Mouse (Mus musculus) embryo, embryonic 11 days (tissue): Measurements from ENCODE around the gene Tnrc6b.

Source experiments
- DNase-seq: peaks from one replicate; pipeline ENCODE4 v3.0.0-alpha.2; 2015

Tnrc6b gene

GRCm38 (mm10) chr15:80741836-80742235 lies 30.7 kb downstream of the Tnrc6b start:
- no peak for DNase-seq

DNA sequence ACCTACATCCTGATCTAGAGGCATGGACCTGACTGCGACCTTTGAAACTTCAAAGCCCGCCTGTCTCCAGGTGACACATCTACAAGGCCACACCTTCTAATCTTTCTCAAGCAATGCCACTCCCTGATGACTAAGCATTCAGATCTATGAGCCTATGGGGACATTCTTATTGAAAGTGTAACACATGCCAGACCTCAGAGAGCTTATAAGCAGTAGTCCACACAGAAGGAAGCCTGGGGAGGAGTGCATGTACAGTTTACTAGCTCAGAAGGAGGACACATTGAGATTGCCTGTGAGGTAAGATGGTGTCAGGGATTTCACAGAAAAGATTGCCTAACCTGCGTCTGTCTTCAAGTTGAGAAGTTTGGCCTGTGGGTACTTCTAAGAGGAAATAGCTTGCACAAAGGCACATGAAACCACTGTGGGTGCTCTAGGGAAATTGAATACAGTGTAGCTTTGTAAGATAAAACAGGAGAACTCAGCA lies 31.9 kb downstream of the Tnrc6b start:
- DNase-seq, result no peak

- no peak for DNase-seq
Observed at GRCm38 (mm10) chr15:80743606-80744005, 32.5 kb downstream of the Tnrc6b start.

DNA sequence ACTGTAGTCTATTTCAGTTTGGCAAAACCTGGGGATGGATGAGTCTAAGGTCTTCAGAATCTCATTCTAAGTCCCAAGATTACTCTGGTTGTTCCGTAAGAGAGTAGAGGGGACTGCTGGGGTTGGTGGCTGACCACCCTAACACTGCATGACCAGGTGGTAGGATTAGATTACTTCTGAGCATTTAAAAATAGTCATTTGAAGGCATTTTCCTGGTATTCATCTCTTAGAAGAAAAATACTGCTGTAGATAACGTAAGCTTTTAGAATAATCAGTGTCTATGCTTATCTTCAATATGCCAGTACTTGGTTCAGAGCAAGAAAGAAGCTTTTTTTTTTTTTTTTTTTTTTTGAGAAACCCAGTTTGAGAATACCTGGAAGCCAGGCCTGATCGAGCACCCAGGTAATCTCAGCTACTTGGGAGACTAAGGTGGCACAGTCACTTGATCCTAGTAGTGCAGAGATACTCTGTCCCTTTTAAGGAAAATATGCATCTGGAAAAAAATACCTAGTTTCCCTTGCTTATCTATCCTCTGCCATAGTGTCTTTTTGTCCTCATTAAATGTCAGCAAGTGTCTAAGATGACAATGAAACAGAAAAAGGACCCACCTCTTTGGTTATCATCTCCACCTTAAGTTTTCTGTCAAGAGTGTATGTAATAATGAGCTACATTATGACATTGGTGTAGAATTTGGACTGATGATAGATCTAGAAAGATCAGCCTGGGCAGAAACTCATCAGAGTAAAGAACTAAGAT lies 33.7 kb downstream of the Tnrc6b start:
- no peak for DNase-seq

DNA sequence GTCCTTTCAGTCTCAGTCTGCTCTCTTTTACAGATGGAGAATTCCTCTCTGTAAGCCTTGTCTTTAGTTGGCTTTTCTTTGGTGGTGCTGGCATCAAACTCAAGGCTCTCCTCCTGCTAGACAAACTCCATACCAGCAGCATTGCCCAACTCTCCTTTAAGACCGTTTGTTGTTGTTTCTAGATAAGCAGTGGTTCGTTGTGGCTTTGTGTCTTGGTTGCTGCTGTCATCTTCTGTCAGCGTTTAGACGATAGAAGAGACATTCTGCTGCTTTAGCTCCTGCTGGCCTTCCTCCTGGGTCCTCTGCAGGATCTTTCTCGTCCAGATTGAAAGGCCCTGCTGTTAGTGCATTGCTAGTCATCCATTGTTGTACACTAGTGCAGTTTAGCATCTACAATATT lies 37.9 kb downstream of the Tnrc6b start:
- no peak for DNase-seq

DNA sequence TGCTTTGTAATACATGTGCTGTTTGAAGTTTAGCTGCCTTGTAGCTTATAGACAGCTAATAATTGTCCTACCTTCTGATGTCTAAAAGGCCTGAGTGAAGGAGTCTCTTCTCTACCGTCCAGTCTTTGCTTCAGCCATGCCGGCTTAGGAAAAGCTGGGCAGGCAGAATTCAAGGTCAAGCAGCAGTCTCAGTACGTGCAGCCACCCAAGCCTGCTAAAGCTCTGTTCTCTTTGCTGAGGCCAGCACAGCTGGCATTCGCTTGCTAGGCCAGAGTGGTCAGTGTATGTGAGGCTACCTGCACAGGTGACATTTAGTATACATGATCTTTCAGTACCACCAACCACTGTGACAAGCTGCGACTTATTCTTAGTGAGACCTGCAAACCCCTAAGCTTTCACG lies 42.2 kb downstream of the Tnrc6b start:
- DNase-seq, result no peak

DNA sequence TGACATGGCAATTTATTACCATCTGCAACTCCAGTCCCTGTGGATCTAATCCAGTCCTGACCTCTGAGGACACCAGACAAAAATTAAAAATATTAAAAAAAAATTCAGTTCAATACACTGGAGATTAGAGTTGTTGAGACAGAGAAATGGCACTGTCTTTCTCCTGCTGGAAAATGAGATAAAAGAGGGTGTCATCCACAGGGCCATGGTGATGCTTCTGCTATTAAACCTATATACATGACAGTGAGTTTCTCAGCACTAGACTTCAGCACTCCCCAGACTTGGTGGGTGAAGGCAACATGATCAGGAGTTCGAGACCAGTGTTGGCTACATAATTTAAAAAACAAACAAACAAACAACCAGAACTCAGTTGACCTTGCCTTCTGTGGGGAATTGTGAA lies 43.0 kb downstream of the Tnrc6b start:
- no peak for DNase-seq

DNA sequence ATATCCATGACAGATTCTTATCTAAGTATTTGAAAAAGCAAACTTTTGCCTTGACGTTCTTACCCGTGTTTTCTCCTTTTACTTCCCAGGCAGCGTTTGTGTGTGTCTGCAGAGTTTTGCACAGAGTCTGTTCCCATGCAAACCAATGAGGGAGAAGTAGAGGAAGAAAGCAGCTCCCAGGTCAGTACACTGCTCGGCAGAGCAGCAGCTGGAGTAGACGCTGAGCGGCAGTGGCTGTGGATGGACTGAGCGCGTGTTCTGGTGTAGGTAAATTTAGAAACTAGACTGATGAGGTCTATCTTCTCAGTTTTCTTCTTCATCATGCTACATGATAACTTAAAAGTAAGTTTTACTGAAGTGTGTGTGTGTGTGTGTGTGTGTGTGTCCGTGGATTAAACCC lies 48.3 kb downstream of the Tnrc6b start:
- no peak for DNase-seq

DNA sequence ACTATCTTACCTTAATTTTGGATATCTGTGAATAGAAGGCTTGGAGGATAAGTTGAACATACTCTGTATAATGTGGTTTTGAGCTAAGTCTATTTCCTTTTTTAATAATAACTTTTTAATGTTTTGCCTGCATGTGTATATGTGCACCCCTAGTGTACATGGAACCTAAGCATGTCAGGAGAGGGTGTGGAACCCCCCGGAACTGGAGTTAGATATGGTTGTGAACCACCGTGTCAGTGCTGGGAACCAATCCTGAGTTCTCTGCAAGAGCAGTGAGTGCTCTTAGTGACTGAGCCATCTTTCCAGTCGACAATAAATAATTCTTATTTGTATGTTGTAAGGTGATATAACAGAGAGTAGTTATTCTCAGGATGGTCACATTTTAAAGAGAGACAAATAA lies 49.4 kb downstream of the Tnrc6b start:
- no peak for DNase-seq

- no peak for DNase-seq
Observed at GRCm38 (mm10) chr15:80760935-80761334, 49.8 kb downstream of the Tnrc6b start.

DNA sequence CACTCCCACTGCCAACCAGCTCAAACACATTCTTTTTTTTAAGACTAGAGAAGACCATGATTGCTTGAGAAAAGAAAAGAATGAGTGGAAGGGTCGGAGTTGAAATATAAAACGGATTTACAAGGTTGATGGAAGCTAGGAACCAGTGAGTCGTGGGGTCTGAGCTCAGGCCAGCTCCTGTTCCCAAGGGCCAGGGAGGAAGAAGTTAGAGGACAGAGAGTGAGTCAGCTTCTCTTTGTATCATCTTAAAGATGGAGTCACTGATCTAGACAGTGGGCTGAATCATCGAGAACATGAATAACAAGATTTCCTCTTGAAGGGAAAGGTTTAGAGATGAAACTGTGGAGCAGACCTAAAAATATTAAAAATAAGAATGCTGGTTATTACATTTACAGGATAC lies 51.5 kb downstream of the Tnrc6b start:
- DNase-seq, result no peak

DNA sequence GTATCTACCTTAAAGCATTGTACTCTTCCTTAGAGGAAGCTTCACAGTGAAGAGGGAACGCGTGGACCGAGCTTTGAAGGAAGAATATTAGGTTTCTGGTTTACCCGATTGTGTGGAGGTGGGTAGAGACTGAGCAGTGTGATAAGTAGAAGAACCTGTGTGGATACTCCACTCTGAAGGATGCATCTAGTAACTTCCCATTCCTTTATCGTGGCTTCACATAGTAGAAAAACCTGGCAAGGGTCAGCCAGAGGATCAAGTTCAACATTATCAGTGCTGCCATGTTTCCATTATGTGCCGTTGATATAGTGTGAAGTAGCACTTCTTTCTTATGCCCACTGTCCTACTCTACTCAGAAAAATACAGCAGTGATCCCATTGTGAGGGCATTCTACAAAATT lies 53.6 kb downstream of the Tnrc6b start:
- DNase-seq, result no peak

- DNase-seq, result no peak
Observed at GRCm38 (mm10) chr15:80765381-80765780, 54.3 kb downstream of the Tnrc6b start.

- no peak for DNase-seq
Observed at GRCm38 (mm10) chr15:80768216-80768615, 57.1 kb downstream of the Tnrc6b start.

DNA sequence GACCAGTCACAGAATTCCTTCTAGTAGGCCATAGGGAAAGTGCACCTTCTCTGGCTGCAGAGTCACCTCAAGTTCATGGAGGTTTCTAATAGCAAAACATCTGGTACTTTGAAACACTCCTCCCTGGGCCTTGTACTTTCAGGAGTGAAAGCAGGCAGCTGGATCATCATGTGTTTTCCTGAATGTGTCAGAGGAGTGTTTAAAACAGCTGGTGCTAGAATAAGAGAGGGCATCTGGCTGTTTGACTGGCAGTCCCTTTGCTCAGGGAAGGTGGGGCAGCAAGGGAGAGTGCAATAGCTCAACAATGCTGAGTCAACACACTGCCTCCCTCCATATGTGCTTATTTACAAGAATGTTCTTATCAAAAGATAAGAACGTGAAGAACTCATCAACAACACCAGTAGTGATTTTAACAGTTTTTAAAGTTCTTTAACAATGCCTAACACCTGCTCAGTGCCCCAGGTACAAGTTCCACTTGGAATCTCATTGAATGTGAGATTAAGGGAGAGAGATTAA lies 60.9 kb downstream of the Tnrc6b start:
- DNase-seq, result peak; percentile 13

- DNase-seq, result no peak
Observed at GRCm38 (mm10) chr15:80774666-80775065, 63.6 kb downstream of the Tnrc6b start.

GRCm38 (mm10) chr15:80779006-80779405 lies 67.9 kb downstream of the Tnrc6b start:
- no peak for DNase-seq

- no peak for DNase-seq
Observed at GRCm38 (mm10) chr15:80780154-80780751, 69.1 kb downstream of the Tnrc6b start.

- DNase-seq, result no peak
Observed at GRCm38 (mm10) chr15:80781218-80781806, 70.2 kb downstream of the Tnrc6b start.

GRCm38 (mm10) chr15:80784553-80784971 lies 73.4 kb downstream of the Tnrc6b start:
- DNase-seq, result no peak

GRCm38 (mm10) chr15:80785699-80786098 lies 74.6 kb downstream of the Tnrc6b start:
- no peak for DNase-seq

DNA sequence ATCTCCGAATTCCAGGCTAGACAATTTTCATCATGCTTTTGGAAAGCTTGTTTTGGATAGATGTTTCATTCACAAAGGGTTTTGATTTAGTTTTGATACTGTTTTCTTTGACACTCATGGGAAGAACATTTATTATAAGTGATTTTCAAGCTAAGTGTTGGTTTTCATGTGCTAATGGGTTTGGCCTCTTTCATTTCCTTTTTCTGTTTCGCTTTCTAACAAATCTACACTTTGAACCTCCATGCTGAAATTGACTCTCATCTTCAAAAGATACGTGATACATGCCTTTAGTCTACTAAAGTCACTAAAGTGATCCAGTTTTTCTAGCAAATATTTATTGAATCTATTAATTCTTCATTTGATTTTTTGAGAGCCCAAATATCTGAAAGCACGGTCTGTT lies 76.6 kb downstream of the Tnrc6b start:
- no peak for DNase-seq

- DNase-seq, result no peak
Observed at GRCm38 (mm10) chr15:80792556-80792955, 81.4 kb downstream of the Tnrc6b start.

DNA sequence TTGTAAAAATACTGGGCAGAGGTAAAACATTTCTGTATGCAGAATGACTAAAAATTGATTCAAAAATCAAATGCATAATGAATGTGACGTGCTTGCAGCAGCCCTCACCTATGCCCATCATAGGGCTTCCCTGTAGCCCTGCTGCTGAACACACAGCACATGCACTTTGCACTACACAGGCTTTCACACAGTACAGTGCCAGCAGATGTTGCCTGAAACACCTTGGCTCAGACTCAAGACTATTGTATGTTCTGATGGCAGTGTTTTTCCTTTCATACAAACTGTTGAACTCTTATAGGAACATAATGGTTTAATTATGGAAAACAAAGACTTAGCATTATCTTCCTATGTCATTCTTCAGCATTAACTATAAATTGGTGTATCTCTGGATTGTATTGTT lies 84.0 kb downstream of the Tnrc6b start:
- no peak for DNase-seq
